Mouse (Mus musculus): ENCODE results near the gene Slc16a8. TPM values are rescaled to one million over a fixed set of nuclear protein-coding genes. Genes with fewer than 3 reads are reported as not detected.

The Slc16a8 gene
- 0.13 and 0.19 TPM in 2 replicates for polyA plus RNA-seq (2015; fragmentation: Nextera tagmentation; extraction: Ambion mirVana)

- no peaks in the 10 kb centered on the region for H3K36me3 ChIP-seq (ENCODE audit: control insufficient read depth, insufficient read depth, low read length)
- ATAC-seq (ENCODE audit: low read depth) = no peak
- no peak within 1 kb of the TSS for H3K9ac ChIP-seq (ENCODE audit: low read length)
- H3K9me3 ChIP-seq (ENCODE audit: control insufficient read depth, low read length) = no peaks in the 10 kb centered on the region
- H3K4me1 ChIP-seq (replicated peaks; ENCODE audit: control insufficient read depth, insufficient read depth, low read length) = peaks cover 12% of the 10 kb centered on the region
- H3K4me3 ChIP-seq (ENCODE audit: low read length) = no peak within 1 kb of the TSS
- no peak within 1 kb of the TSS for H3K4me2 ChIP-seq (ENCODE audit: low read depth, low read length)
- H3K27me3 ChIP-seq (ENCODE audit: control insufficient read depth, insufficient read depth, low read depth, low read length) = peaks cover 29% of the 10 kb centered on the region
- H3K27ac ChIP-seq (ENCODE audit: low read length) = no peak within 1 kb of the TSS
- WGBS = 22% methylated on average over 3 of the region's 3 CpGs
Observed at GRCm38 (mm10) chr15:79254661-79255060, at the start of gene Slc16a8. Gene Slc16a8, minus strand, starts transcription at chr15:79254761.

- Histone ChIP-seq H3K4me2 (ENCODE audit: low read depth, low read length) (no peak overlapping the region), H3K36me3 (ENCODE audit: control insufficient read depth, insufficient read depth, low read length) (peaks cover 8% of the 10 kb centered on the region), H3K27ac (ENCODE audit: low read length) (no peak overlapping the region), H3K9ac (ENCODE audit: low read length) (no peak overlapping the region), H3K4me1 (replicated peaks; ENCODE audit: control insufficient read depth, insufficient read depth, low read length) (no peaks in the 10 kb centered on the region), H3K27me3 (ENCODE audit: control insufficient read depth, insufficient read depth, low read depth, low read length) (no peaks in the 10 kb centered on the region), H3K9me3 (ENCODE audit: control insufficient read depth, low read length) (no peaks in the 10 kb centered on the region), H3K4me3 (ENCODE audit: low read length) (no peak overlapping the region)
- no peak for ATAC-seq (ENCODE audit: low read depth)
- WGBS = 77% methylated on average over 8 of the region's 8 CpGs
Observed at GRCm38 (mm10) chr15:79303725-79304124, 49.2 kb upstream of the Slc16a8 start.

GRCm38 (mm10) chr15:79299563-79300155 is 45.1 kb upstream of the Slc16a8 start:
- 70% methylated on average over 2 of the region's 2 CpGs for WGBS
- no peaks in the 10 kb centered on the region for H3K4me1 ChIP-seq (replicated peaks; ENCODE audit: control insufficient read depth, insufficient read depth, low read length)
- 0 out of 2 replicates have a peak, but pooled peaks cover 4% of the 10 kb centered on the region for H3K36me3 ChIP-seq (ENCODE audit: control insufficient read depth, insufficient read depth, low read length)
- no peaks in the 10 kb centered on the region for H3K27me3 ChIP-seq (ENCODE audit: control insufficient read depth, insufficient read depth, low read depth, low read length)
- ATAC-seq (ENCODE audit: low read depth) = no peak
- H3K4me2 ChIP-seq (ENCODE audit: low read depth, low read length) = no peak overlapping the region
- H3K9me3 ChIP-seq (ENCODE audit: control insufficient read depth, low read length) = no peaks in the 10 kb centered on the region
- H3K4me3 ChIP-seq (ENCODE audit: low read length) = no peak overlapping the region
- H3K27ac ChIP-seq (ENCODE audit: low read length) = no peak overlapping the region
- no peak overlapping the region for H3K9ac ChIP-seq (ENCODE audit: low read length)

- WGBS = 65% methylated on average over 6 of the region's 6 CpGs
- ATAC-seq (ENCODE audit: low read depth) = peak; percentile 50
- H3K36me3 ChIP-seq (ENCODE audit: control insufficient read depth, insufficient read depth, low read length) = 0 out of 2 replicates have a peak, but pooled peaks cover 4% of the 10 kb centered on the region
- no peak overlapping the region for H3K9ac ChIP-seq (ENCODE audit: low read length)
- H3K27me3 ChIP-seq (ENCODE audit: control insufficient read depth, insufficient read depth, low read depth, low read length) = no peaks in the 10 kb centered on the region
- no peak overlapping the region; the same call in 1 of the 2 replicates for H3K27ac ChIP-seq (ENCODE audit: low read length)
- H3K4me1 ChIP-seq (replicated peaks; ENCODE audit: control insufficient read depth, insufficient read depth, low read length) = no peaks in the 10 kb centered on the region
- H3K4me2 ChIP-seq (ENCODE audit: low read depth, low read length) = no peak overlapping the region
- no peaks in the 10 kb centered on the region for H3K9me3 ChIP-seq (ENCODE audit: control insufficient read depth, low read length)
- no peak overlapping the region for H3K4me3 ChIP-seq (ENCODE audit: low read length)
Observed at GRCm38 (mm10) chr15:79298553-79298952, 44.0 kb upstream of the Slc16a8 start.

- no peaks in the 10 kb centered on the region; the same call in 1 of the 2 replicates for H3K36me3 ChIP-seq (ENCODE audit: control insufficient read depth, insufficient read depth, low read length)
- no peaks in the 10 kb centered on the region for H3K27me3 ChIP-seq (ENCODE audit: control insufficient read depth, insufficient read depth, low read depth, low read length)
- WGBS = 84% methylated on average over 9 of the region's 9 CpGs
- no peak for ATAC-seq (ENCODE audit: low read depth)
- no peak overlapping the region for H3K4me3 ChIP-seq (ENCODE audit: low read length)
- H3K9me3 ChIP-seq (ENCODE audit: control insufficient read depth, low read length) = no peaks in the 10 kb centered on the region
- no peak overlapping the region for H3K4me2 ChIP-seq (ENCODE audit: low read depth, low read length)
- H3K9ac ChIP-seq (ENCODE audit: low read length) = no peak overlapping the region
- H3K27ac ChIP-seq (ENCODE audit: low read length) = no peak overlapping the region
- no peaks in the 10 kb centered on the region for H3K4me1 ChIP-seq (replicated peaks; ENCODE audit: control insufficient read depth, insufficient read depth, low read length)
Observed at GRCm38 (mm10) chr15:79292779-79293178, 38.2 kb upstream of the Slc16a8 start.

- Histone ChIP-seq H3K9ac (ENCODE audit: low read length) (no peak overlapping the region), H3K9me3 (ENCODE audit: control insufficient read depth, low read length) (no peaks in the 10 kb centered on the region), H3K36me3 (ENCODE audit: control insufficient read depth, insufficient read depth, low read length) (no peaks in the 10 kb centered on the region; the same call in 1 of the 2 replicates), H3K4me1 (replicated peaks; ENCODE audit: control insufficient read depth, insufficient read depth, low read length) (0 out of 2 replicates have a peak, but pooled peaks cover under 1% of the 10 kb centered on the region), H3K4me3 (ENCODE audit: low read length) (no peak overlapping the region), H3K27ac (ENCODE audit: low read length) (no peak overlapping the region), H3K4me2 (ENCODE audit: low read depth, low read length) (no peak overlapping the region), H3K27me3 (ENCODE audit: control insufficient read depth, insufficient read depth, low read depth, low read length) (no peaks in the 10 kb centered on the region)
- no peak for ATAC-seq (ENCODE audit: low read depth)
- 76% methylated on average over 3 of the region's 3 CpGs for WGBS
Observed at GRCm38 (mm10) chr15:79290340-79290739, 35.8 kb upstream of the Slc16a8 start.

GRCm38 (mm10) chr15:79289441-79289840 is 34.9 kb upstream of the Slc16a8 start:
- no peak overlapping the region for H3K4me3 ChIP-seq (ENCODE audit: low read length)
- no peak overlapping the region for H3K9ac ChIP-seq (ENCODE audit: low read length)
- no peaks in the 10 kb centered on the region for H3K27me3 ChIP-seq (ENCODE audit: control insufficient read depth, insufficient read depth, low read depth, low read length)
- no peaks in the 10 kb centered on the region; the same call in 1 of the 2 replicates for H3K36me3 ChIP-seq (ENCODE audit: control insufficient read depth, insufficient read depth, low read length)
- ATAC-seq (ENCODE audit: low read depth) = no peak
- H3K27ac ChIP-seq (ENCODE audit: low read length) = no peak overlapping the region
- H3K4me2 ChIP-seq (ENCODE audit: low read depth, low read length) = no peak overlapping the region
- H3K9me3 ChIP-seq (ENCODE audit: control insufficient read depth, low read length) = no peaks in the 10 kb centered on the region
- WGBS = 76% methylated on average over 12 of the region's 12 CpGs
- 0 out of 2 replicates have a peak, but pooled peaks cover 4% of the 10 kb centered on the region for H3K4me1 ChIP-seq (replicated peaks; ENCODE audit: control insufficient read depth, insufficient read depth, low read length)

- Histone ChIP-seq H3K4me1 (replicated peaks; ENCODE audit: control insufficient read depth, insufficient read depth, low read length) (0 out of 2 replicates have a peak, but pooled peaks cover 4% of the 10 kb centered on the region), H3K27me3 (ENCODE audit: control insufficient read depth, insufficient read depth, low read depth, low read length) (no peaks in the 10 kb centered on the region), H3K9me3 (ENCODE audit: control insufficient read depth, low read length) (no peaks in the 10 kb centered on the region), H3K36me3 (ENCODE audit: control insufficient read depth, insufficient read depth, low read length) (no peaks in the 10 kb centered on the region; the same call in 1 of the 2 replicates), H3K9ac (ENCODE audit: low read length) (no peak overlapping the region), H3K27ac (ENCODE audit: low read length) (no peak overlapping the region), H3K4me3 (ENCODE audit: low read length) (no peak overlapping the region), H3K4me2 (ENCODE audit: low read depth, low read length) (no peak overlapping the region)
- no peak for ATAC-seq (ENCODE audit: low read depth)
- WGBS = 83% methylated on average over 3 of the region's 3 CpGs
Observed at GRCm38 (mm10) chr15:79288387-79288786, 33.8 kb upstream of the Slc16a8 start.

- H3K4me1 ChIP-seq (replicated peaks; ENCODE audit: control insufficient read depth, insufficient read depth, low read length) = 0 out of 2 replicates have a peak, but pooled peaks cover 4% of the 10 kb centered on the region
- H3K27me3 ChIP-seq (ENCODE audit: control insufficient read depth, insufficient read depth, low read depth, low read length) = no peaks in the 10 kb centered on the region
- H3K27ac ChIP-seq (ENCODE audit: low read length) = no peak overlapping the region
- H3K4me3 ChIP-seq (ENCODE audit: low read length) = no peak overlapping the region
- ATAC-seq (ENCODE audit: low read depth) = no peak
- H3K4me2 ChIP-seq (ENCODE audit: low read depth, low read length) = no peak overlapping the region
- 85% methylated on average over 7 of the region's 7 CpGs for WGBS
- no peaks in the 10 kb centered on the region; the same call in 1 of the 2 replicates for H3K36me3 ChIP-seq (ENCODE audit: control insufficient read depth, insufficient read depth, low read length)
- no peak overlapping the region for H3K9ac ChIP-seq (ENCODE audit: low read length)
- no peaks in the 10 kb centered on the region for H3K9me3 ChIP-seq (ENCODE audit: control insufficient read depth, low read length)
Observed at GRCm38 (mm10) chr15:79287091-79287490, 32.5 kb upstream of the Slc16a8 start.
